Mouse (Mus musculus) neural tube, embryonic 13.5 days (tissue): ENCODE measurements around the gene Ugt1a2. TPM values are rescaled to one million over a fixed set of nuclear protein-coding genes. Genes with fewer than 3 reads are reported as not detected.

Experiments used
- ATAC-seq: fragments of 200-750 bp; cut with Nextera tagmentation; 2 replicates; pipeline ENCODE4 v1.8.0; 2017; ENCODE audit warnings: low read depth, mild to moderate bottlenecking, moderate TSS enrichment, moderate library complexity
- H3K27ac ChIP-seq: fragments of 300-500 bp; sonication (generic); replicated peaks from 2 replicates; pipeline ENCODE4 v1.5.1; 2015; ENCODE audit warnings: moderate library complexity, mild to moderate bottlenecking, inconsistent platforms
- H3K27me3 ChIP-seq: fragments of 300-500 bp; sonication (generic); 2 replicates; pipeline ENCODE4 v1.6.1; 2015; ENCODE audit warnings: mild to moderate bottlenecking, inconsistent platforms
- H3K36me3 ChIP-seq: fragments of 300-500 bp; sonication (generic); 2 replicates; pipeline ENCODE4 v1.6.1; 2015; ENCODE audit warnings: mild to moderate bottlenecking, inconsistent platforms
- H3K4me1 ChIP-seq: fragments of 300-500 bp; sonication (generic); replicated peaks from 2 replicates; pipeline ENCODE4 v1.6.1; 2015; ENCODE audit warnings: inconsistent platforms
- H3K4me2 ChIP-seq: fragments of 300-500 bp; sonication (generic); 2 replicates; pipeline ENCODE4 v1.6.1; 2015; ENCODE audit warnings: inconsistent platforms, mild to moderate bottlenecking, moderate library complexity
- H3K4me3 ChIP-seq: fragments of 300-500 bp; sonication (generic); 2 replicates; pipeline ENCODE4 v1.5.1; 2015; ENCODE audit warnings: mild to moderate bottlenecking, inconsistent platforms
- H3K9ac ChIP-seq: fragments of 300-500 bp; sonication (generic); 2 replicates; pipeline ENCODE4 v1.6.1; 2015; ENCODE audit warnings: moderate library complexity, mild to moderate bottlenecking, inconsistent platforms
- H3K9me3 ChIP-seq: fragments of 300-500 bp; sonication (generic); 2 replicates; pipeline ENCODE4 v1.6.1; 2016; ENCODE audit warnings: inconsistent platforms
- WGBS: fragments of 180-500 bp; shearing (Covaris S2); methylation state at CpG from one replicate; pipeline ENCODE4 v1.1.7; 2015; 5-methylcytosine and 5-hydroxymethylcytosine counted together
- polyA plus RNA-seq: library from polyadenylated mRNA; unstranded; fragments of >200 nt; fragmentation: Nextera tagmentation; extraction: Ambion mirVana; gene quantifications from 2 replicates; pipeline ENCODE4 v1.2.1, GENCODE M21; 2015

The Ugt1a2 gene
- polyA plus RNA-seq, 1 experiment from 2014 or later, result not detected

DNA sequence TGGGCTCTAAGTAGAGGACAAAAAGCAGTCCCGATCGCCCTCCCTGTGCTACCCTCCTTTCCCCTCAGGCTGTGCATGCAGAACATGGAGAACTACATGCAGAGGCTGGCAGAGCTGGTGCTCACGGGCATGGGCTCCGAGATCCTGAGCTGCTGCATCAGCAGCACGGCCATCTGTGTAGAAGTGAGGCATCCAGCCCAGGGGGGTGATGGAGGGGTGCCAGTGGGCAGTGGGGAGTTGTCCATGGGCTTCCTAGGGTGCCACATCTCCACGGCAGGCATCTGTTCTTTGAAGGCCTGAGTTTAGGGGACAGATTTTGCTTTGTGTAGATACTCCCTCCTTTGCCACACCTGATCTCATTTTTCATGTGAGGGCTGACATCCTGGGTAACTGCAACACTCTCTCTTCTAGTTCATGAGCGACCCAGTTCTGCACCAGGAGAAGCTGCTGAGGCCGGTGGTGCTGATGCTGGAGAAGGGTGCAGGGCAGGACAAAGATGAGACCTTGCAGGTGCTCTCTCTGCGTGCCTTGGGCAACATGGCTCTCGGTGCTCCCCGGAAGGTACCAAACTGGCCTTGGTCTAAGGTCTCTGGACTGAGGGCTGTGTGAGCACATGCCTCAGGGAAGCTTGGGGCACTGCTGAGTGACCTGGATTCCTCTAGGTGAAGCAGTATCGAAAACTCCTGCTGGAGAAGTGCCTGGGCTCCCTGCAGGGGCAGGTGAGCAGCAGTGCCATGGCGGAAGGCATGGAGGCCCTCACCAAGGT, 55.8 kb downstream of the Ugt1a2 start:
- peaks cover 12% of the 10 kb centered on the region; the same call in 1 of the 2 replicates for H3K4me1 ChIP-seq
- WGBS, result 81% methylated on average over 13 of the region's 13 CpGs
- no peak overlapping the region for H3K27ac ChIP-seq
- no peak overlapping the region for H3K4me2 ChIP-seq
- peaks cover 21% of the 10 kb centered on the region for H3K36me3 ChIP-seq
- no peak overlapping the region for H3K9ac ChIP-seq
- peaks cover 71% of the 10 kb centered on the region for H3K9me3 ChIP-seq
- ATAC-seq, result no peak
- H3K27me3 ChIP-seq, result no peaks in the 10 kb centered on the region
- H3K4me3 ChIP-seq, result no peak overlapping the region

- peaks cover 17% of the 10 kb centered on the region; the same call in 1 of the 2 replicates for H3K4me1 ChIP-seq
- WGBS, result 80% methylated on average over 10 of the region's 10 CpGs
- no peak overlapping the region for H3K4me3 ChIP-seq
- H3K9me3 ChIP-seq, result peaks cover 64% of the 10 kb centered on the region
- H3K9ac ChIP-seq, result no peak overlapping the region
- no peak overlapping the region for H3K4me2 ChIP-seq
- H3K27me3 ChIP-seq, result no peaks in the 10 kb centered on the region
- no peak overlapping the region for H3K27ac ChIP-seq
- ATAC-seq, result no peak
- H3K36me3 ChIP-seq, result peaks cover 30% of the 10 kb centered on the region
Measured at GRCm38 (mm10) chr1:88256886-88257663, 56.7 kb downstream of the Ugt1a2 start.

- Histone ChIP-seq H3K27ac (no peak overlapping the region), H3K4me1 (peaks cover 23% of the 10 kb centered on the region), H3K9me3 (peaks cover 58% of the 10 kb centered on the region), H3K36me3 (peaks cover 36% of the 10 kb centered on the region), H3K4me3 (no peak overlapping the region), H3K4me2 (no peak overlapping the region), H3K9ac (no peak overlapping the region), H3K27me3 (no peaks in the 10 kb centered on the region)
- ATAC-seq, result no peak
- WGBS, result 79% methylated on average over 6 of the region's 6 CpGs
Measured at GRCm38 (mm10) chr1:88257681-88258080, 57.3 kb downstream of the Ugt1a2 start.

GRCm38 (mm10) chr1:88258361-88258760, 58.0 kb downstream of the Ugt1a2 start:
- ATAC-seq, result no peak
- Histone ChIP-seq H3K9ac (no peak overlapping the region), H3K4me3 (no peak overlapping the region), H3K9me3 (peaks cover 51% of the 10 kb centered on the region), H3K27me3 (no peaks in the 10 kb centered on the region), H3K4me2 (no peak overlapping the region), H3K4me1 (peaks cover 25% of the 10 kb centered on the region), H3K36me3 (peaks cover 43% of the 10 kb centered on the region), H3K27ac (no peak overlapping the region)
- 64% methylated on average over 6 of the region's 6 CpGs for WGBS

DNA sequence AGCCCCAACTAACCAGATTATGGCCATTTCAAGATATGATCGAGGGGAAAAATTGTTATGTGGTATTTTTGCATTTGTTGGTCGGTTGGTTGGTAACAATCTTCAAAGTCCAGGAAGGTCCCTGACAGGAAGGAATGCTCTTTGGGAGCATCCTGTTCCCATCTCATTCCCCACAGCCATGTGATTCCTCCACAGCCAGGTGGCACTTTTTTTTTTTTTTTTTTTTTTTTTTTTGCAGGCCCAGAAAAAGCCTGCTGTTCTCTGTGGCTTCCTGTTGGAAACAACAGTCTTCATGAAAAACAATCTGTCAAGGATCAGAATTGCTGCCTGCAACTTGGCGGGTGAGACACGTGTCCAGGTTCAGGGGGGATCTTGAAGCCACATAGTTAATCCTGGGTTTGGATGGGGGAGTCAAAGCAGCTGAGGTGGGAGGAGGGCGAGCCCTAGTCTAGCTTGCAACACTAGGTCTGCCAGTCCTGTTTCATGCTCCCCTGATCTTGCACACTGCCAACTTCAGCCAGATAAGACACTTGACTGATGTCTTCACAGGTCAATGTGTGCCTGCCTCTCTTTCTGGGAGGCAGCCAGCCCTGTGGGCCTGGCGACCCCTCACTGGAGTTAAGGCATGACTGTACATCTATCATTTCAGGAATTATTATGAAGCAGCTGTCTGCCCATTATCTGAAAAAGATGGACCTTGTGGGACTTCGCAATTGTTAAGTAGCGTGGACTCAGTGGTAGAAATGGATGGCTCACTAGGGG, 58.7 kb downstream of the Ugt1a2 start:
- WGBS, result 73% methylated on average over 8 of the region's 8 CpGs
- Histone ChIP-seq H3K4me3 (no peak overlapping the region), H3K4me2 (no peak overlapping the region), H3K36me3 (peaks cover 50% of the 10 kb centered on the region), H3K9me3 (peaks cover 46% of the 10 kb centered on the region), H3K27ac (no peak overlapping the region), H3K9ac (no peak overlapping the region), H3K27me3 (no peaks in the 10 kb centered on the region), H3K4me1 (peaks cover 25% of the 10 kb centered on the region)
- peak; percentile 1; the same call in 1 of the 2 replicates for ATAC-seq

GRCm38 (mm10) chr1:88259643-88260024, 59.2 kb downstream of the Ugt1a2 start:
- Histone ChIP-seq H3K4me3 (no peak overlapping the region), H3K27me3 (no peaks in the 10 kb centered on the region), H3K9ac (no peak overlapping the region), H3K36me3 (peaks cover 56% of the 10 kb centered on the region), H3K27ac (no peak overlapping the region), H3K4me2 (no peak overlapping the region), H3K4me1 (peaks cover 25% of the 10 kb centered on the region), H3K9me3 (peaks cover 40% of the 10 kb centered on the region)
- WGBS, result 78% methylated on average over 4 of the region's 4 CpGs
- peak; percentile 2; the same call in 1 of the 2 replicates for ATAC-seq

- ATAC-seq, result peak; percentile 3; the same call in 1 of the 2 replicates
- Histone ChIP-seq H3K4me1 (peaks cover 25% of the 10 kb centered on the region), H3K9ac (no peak overlapping the region), H3K27me3 (no peaks in the 10 kb centered on the region), H3K9me3 (peaks cover 35% of the 10 kb centered on the region), H3K27ac (no peak overlapping the region), H3K4me2 (no peak overlapping the region), H3K4me3 (no peak overlapping the region), H3K36me3 (peaks cover 60% of the 10 kb centered on the region)
- 81% methylated on average over 6 of the region's 6 CpGs for WGBS
Measured at GRCm38 (mm10) chr1:88260114-88260513, 59.7 kb downstream of the Ugt1a2 start.

DNA sequence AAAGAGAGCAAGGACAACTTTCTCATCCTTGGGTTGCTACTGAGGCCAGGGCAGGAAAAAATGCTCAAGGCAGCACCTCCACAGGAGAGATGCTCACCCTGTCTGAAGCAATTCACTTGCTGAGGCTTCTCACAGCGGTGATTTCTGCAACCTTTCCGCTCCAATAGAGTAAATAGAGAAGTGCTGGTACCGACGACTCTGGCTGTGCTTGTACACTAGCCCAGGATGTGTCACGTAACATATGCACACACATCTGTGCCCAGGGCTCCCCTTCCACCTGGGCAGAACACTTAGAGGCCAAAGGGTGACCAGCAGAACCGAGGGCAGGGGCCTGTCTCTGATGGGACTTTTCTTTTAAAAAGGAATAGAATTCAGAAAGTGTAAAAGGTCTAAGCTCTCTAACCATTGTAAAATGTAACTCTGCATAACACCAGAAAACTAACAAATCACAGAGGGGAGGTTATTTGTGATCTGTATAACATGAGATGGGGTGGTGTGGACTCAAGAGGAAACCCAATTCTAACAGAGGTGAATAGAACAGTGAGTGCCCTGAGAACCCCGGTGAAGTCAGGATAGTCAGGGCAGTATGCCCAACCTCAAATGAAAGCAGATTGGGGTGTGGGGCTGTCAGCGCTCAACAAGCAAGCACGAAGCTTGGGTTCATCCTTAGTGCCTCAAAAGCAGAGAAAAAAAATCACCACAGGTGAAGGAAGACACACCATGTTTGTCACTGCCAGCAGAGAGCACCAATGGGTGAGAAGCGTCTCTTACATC, 60.4 kb downstream of the Ugt1a2 start:
- 85% methylated on average over 10 of the region's 10 CpGs for WGBS
- no peak overlapping the region for H3K27ac ChIP-seq
- H3K4me1 ChIP-seq, result peaks cover 25% of the 10 kb centered on the region
- H3K9ac ChIP-seq, result no peak overlapping the region
- peaks cover 67% of the 10 kb centered on the region for H3K36me3 ChIP-seq
- no peak overlapping the region for H3K4me2 ChIP-seq
- H3K4me3 ChIP-seq, result no peak overlapping the region
- no peaks in the 10 kb centered on the region for H3K27me3 ChIP-seq
- H3K9me3 ChIP-seq, result peaks cover 33% of the 10 kb centered on the region
- ATAC-seq, result no peak

- no peak overlapping the region for H3K9ac ChIP-seq
- WGBS, result 85% methylated on average over 7 of the region's 7 CpGs
- H3K27ac ChIP-seq, result no peak overlapping the region
- H3K9me3 ChIP-seq, result peaks cover 24% of the 10 kb centered on the region
- H3K27me3 ChIP-seq, result no peaks in the 10 kb centered on the region
- no peak overlapping the region for H3K4me3 ChIP-seq
- peaks cover 76% of the 10 kb centered on the region for H3K36me3 ChIP-seq
- no peak overlapping the region for H3K4me2 ChIP-seq
- ATAC-seq, result no peak
- peaks cover 25% of the 10 kb centered on the region for H3K4me1 ChIP-seq
Measured at GRCm38 (mm10) chr1:88261706-88262105, 61.3 kb downstream of the Ugt1a2 start.

GRCm38 (mm10) chr1:88262255-88262654, 61.9 kb downstream of the Ugt1a2 start:
- H3K4me3 ChIP-seq, result no peak overlapping the region
- no peak overlapping the region for H3K9ac ChIP-seq
- 77% methylated on average over 4 of the region's 4 CpGs for whole genome bisulfite sequencing
- peaks cover 25% of the 10 kb centered on the region for H3K4me1 ChIP-seq
- no peaks in the 10 kb centered on the region for H3K27me3 ChIP-seq
- peaks cover 82% of the 10 kb centered on the region for H3K36me3 ChIP-seq
- no peak overlapping the region for H3K4me2 ChIP-seq
- no peak for ATAC-seq
- H3K27ac ChIP-seq, result no peak overlapping the region
- H3K9me3 ChIP-seq, result peaks cover 19% of the 10 kb centered on the region

DNA sequence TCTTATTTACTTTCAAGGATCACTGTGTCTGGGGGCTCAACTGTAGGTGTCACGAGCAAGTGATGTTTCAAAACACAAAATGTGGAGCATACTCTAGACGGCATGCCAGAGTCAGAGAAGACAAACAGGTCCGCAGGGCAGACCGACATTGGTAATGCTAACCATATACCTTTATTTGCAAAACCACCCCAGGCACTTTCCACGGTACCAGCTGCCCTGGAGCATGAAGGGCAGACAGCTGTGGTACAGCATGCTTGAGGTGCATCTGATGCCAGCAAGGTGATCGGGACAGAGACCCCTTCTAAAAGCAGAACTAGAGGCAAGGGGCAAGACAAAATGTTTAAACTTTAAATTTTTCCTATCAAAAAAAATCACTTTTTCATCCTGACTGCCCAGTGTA, 62.6 kb downstream of the Ugt1a2 start:
- H3K4me2 ChIP-seq, result no peak overlapping the region
- H3K27me3 ChIP-seq, result no peaks in the 10 kb centered on the region

More for the DNA sequence above, 62.6 kb downstream of the Ugt1a2 start:
- ATAC-seq, result no peak
- Histone ChIP-seq H3K27ac (no peak overlapping the region), H3K36me3 (peaks cover 89% of the 10 kb centered on the region), H3K9me3 (peaks cover 12% of the 10 kb centered on the region), H3K4me1 (peaks cover 25% of the 10 kb centered on the region), H3K9ac (no peak overlapping the region), H3K4me3 (no peak overlapping the region)
- WGBS, result 79% methylated on average over 6 of the region's 6 CpGs
